Mouse (Mus musculus) liver, embryonic 14.5 days (tissue): ENCODE data around the gene Rpap1. TPM values are rescaled to one million over a fixed set of nuclear protein-coding genes. Genes with fewer than 3 reads are reported as not detected.

ENCODE experiments used
- ATAC-seq: fragments of 200-750 bp; cut with Nextera tagmentation; 2 replicates; pipeline ENCODE4 v1.8.0; 2017; ENCODE audit warnings: moderate number of reproducible peaks, mild to moderate bottlenecking, moderate library complexity; ENCODE audit not compliant: insufficient read depth
- DNase-seq, 3 experiments: peaks; one replicate each; pipeline ENCODE4 v3.0.0-alpha.2; 2012 to 2013; ENCODE audit warnings: low read depth in 3 of 3, low spot score in 3 of 3
- H3K27ac ChIP-seq: fragments of 300-500 bp; sonication (generic); 2 replicates; pipeline ENCODE4 v1.5.1; 2014; ENCODE audit warnings: moderate library complexity, mild to moderate bottlenecking, control low read depth, inconsistent platforms
- H3K27me3 ChIP-seq: fragments of 300-500 bp; sonication (generic); 2 replicates; pipeline ENCODE4 v1.6.1; 2014; ENCODE audit warnings: mild to moderate bottlenecking, low read length, moderate library complexity; ENCODE audit not compliant: control insufficient read depth, insufficient read depth
- H3K36me3 ChIP-seq: fragments of 300-500 bp; sonication (generic); replicated peaks from 2 replicates; pipeline ENCODE4 v1.6.1; 2014; ENCODE audit warnings: low read depth; ENCODE audit not compliant: control insufficient read depth, insufficient read depth
- H3K4me1 ChIP-seq, 2 experiments: fragments of 200-500 bp in 1 of 2; fragments of 300-500 bp in 1 of 2; sonication (generic) in 1 of 2; replicated peaks; 2 replicates each; pipeline ENCODE4 v1.6.1; 2012 to 2014; ENCODE audit warnings: antibody characterized with exemption in 1 of 2, inconsistent platforms in 1 of 2, low read length in 1 of 2; ENCODE audit not compliant: control insufficient read depth in 2 of 2, insufficient read depth in 2 of 2
- H3K4me2 ChIP-seq: fragments of 300-500 bp; sonication (generic); 2 replicates; pipeline ENCODE4 v1.6.1; 2014; ENCODE audit warnings: low read depth, mild to moderate bottlenecking, control low read depth, moderate library complexity
- H3K4me3 ChIP-seq, 2 experiments: fragments of 200-500 bp in 1 of 2; fragments of 300-500 bp in 1 of 2; sonication (generic) in 1 of 2; 2 replicates each; pipeline ENCODE4 v1.5.1; 2012 to 2014; ENCODE audit warnings: low read depth in 2 of 2, low read length in 2 of 2, mild to moderate bottlenecking in 2 of 2, control low read depth in 1 of 2, inconsistent platforms in 1 of 2, moderate library complexity in 1 of 2; ENCODE audit not compliant: insufficient read depth in 1 of 2
- H3K9ac ChIP-seq: fragments of 300-500 bp; sonication (generic); replicated peaks from 2 replicates; pipeline ENCODE4 v1.6.1; 2014; ENCODE audit warnings: mild to moderate bottlenecking, control low read depth, moderate library complexity
- H3K9me3 ChIP-seq: fragments of 300-500 bp; sonication (generic); 2 replicates; pipeline ENCODE4 v1.6.1; 2016; ENCODE audit warnings: low read length, mixed read lengths; ENCODE audit not compliant: control insufficient read depth
- CTCF ChIP-seq: IDR thresholded peaks from 2 replicates; pipeline ENCODE4 v1.5.1; 2016; ENCODE audit warnings: antibody characterized with exemption, low read depth, control low read depth
- EP300 ChIP-seq: IDR thresholded peaks from 2 replicates; pipeline ENCODE4 v1.6.1; 2016; ENCODE audit warnings: antibody characterized with exemption, low read depth
- WGBS: fragments of 180-500 bp; shearing (Covaris S2); extraction: QIAGEN DNeasy Blood & Tissue Kit; methylation state at CpG from one replicate; pipeline ENCODE4 v1.1.7; 2014; ENCODE audit not compliant: insufficient replicate concordance; 5-methylcytosine and 5-hydroxymethylcytosine counted together
- polyA plus RNA-seq, 2 experiments: library from polyadenylated mRNA; depleted of rRNA in 1 of 2; stranded (reverse) in 1 of 2; unstranded in 1 of 2; fragments of >200 nt; fragmentation: Nextera tagmentation in 1 of 2; extraction: Ambion mirVana in 1 of 2; gene quantifications; 2 replicates each; pipeline versions ENCODE4 v1.2.1 to v1.2.3; 2012 to 2014

Rpap1 gene
- polyA plus RNA-seq, 2 experiments, result 6.0 to 6.1 TPM

DNA sequence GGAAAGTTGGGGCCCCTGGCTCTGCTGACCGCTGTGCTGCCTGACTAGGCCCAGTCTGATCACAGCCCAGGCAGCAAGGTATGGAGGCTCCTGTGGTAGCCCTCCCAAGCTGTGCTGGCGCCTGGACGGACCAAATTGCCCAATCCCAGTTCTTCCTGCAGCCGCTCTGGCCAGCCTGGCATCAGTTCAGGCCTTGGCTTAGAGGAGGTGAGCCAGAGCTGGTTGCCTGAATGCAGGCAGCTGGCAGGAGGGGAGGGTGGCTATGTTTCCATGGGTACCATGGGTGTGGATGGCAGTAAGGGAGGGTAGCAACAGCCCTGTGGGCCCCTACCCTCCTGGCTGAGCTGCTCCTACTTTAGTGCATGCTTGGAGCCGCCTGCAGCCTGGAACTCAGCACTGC, 29.7 kb upstream of the Rpap1 start:
- H3K36me3 ChIP-seq, result no peaks in the 10 kb centered on the region
- ATAC-seq (no peak), DNase-seq (no peak)
- TF ChIP-seq EP300, result no peak
- WGBS, result 64% methylated on average over 5 of the region's 5 CpGs
- no peak overlapping the region for H3K4me3 ChIP-seq
- no peak overlapping the region for H3K27ac ChIP-seq
- H3K4me2 ChIP-seq, result no peak overlapping the region
- H3K9ac ChIP-seq, result no peak overlapping the region
- H3K27me3 ChIP-seq, result no peaks in the 10 kb centered on the region
- H3K4me1 ChIP-seq, result no peaks in the 10 kb centered on the region
- H3K9me3 ChIP-seq, result no peaks in the 10 kb centered on the region

DNA sequence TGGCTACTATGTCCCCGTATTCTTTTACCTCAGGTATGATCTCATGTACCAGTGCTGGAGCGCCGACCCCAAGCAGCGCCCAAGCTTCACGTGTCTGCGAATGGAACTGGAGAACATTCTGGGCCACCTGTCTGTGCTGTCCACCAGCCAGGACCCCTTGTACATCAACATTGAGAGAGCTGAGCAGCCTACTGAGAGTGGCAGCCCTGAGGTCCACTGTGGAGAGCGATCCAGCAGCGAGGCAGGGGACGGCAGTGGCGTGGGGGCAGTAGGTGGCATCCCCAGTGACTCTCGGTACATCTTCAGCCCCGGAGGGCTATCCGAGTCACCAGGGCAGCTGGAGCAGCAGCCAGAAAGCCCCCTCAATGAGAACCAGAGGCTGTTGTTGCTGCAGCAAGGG, 29.3 kb upstream of the Rpap1 start:
- H3K4me2 ChIP-seq, result no peak overlapping the region
- H3K27me3 ChIP-seq, result no peaks in the 10 kb centered on the region
- no peaks in the 10 kb centered on the region for H3K4me1 ChIP-seq
- no peak overlapping the region for H3K4me3 ChIP-seq
- TF ChIP-seq EP300 (no peak), CTCF (no peak)
- DNase-seq (no peak), ATAC-seq (no peak)
- no peaks in the 10 kb centered on the region for H3K9me3 ChIP-seq
- WGBS, result 82% methylated on average over 13 of the region's 13 CpGs
- H3K27ac ChIP-seq, result no peak overlapping the region
- H3K9ac ChIP-seq, result no peak overlapping the region
- H3K36me3 ChIP-seq, result no peaks in the 10 kb centered on the region

DNA sequence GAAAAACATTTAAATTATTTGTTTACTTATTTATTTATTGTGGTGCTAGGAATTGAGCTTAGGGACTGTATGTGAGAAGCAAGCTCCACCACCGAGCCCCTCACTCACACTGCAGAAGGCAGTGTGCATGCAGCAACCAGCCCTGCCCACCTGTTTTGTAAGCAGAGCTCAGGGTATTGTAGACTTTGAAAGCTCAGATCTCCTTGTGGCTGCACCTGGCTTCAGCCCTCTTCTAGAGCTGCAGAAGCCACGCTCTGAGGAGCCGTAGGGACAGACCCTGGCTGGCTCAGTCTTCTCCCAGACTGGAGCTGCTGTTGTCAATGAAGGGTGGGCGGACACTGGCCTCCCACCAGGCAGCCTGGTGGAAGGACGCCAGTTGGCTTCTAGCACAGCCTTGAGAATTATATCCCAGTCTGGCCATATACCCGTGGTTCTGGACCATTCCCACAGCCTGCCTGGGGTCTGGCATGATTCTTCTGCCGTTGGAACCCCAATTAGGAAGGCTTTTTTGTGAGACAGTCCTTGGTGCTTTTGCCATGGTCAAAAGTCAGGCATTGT, 27.1 kb upstream of the Rpap1 start:
- ATAC-seq, result no peak

DNA sequence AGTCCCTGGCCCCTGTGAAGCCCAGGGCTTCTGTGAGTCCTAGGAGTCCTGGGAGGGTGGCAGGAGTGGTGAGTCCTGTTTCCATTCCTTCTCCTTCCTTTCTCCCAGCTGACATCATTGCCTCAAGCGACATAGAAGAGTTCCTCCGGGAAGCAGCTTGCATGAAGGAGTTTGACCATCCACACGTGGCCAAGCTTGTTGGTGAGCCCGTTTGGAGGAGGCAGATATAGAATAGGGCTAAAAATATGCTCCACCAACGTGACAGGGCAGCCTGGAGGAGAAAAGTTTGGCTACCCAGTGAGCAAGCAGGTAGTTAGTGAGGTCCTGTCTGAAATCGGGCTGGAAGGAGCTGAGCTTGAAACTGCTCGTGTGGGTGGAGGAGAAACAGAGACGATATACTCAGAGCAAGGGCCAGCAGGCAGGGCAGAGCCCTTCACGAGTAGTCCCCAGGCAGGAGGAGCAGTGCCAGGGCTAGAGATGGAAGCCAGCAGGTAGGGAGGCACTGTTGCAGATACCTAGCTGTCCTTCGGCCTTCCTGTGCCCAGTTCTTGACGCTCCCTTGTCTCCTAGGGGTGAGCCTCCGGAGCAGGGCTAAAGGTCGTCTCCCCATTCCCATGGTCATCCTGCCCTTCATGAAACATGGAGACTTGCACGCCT, 24.3 kb upstream of the Rpap1 start:
- Histone ChIP-seq H3K4me3 (no peak overlapping the region), H3K36me3 (no peaks in the 10 kb centered on the region), H3K27ac (no peak overlapping the region), H3K27me3 (no peaks in the 10 kb centered on the region), H3K9me3 (no peaks in the 10 kb centered on the region), H3K4me2 (no peak overlapping the region), H3K9ac (no peak overlapping the region), H3K4me1 (peaks cover 0 to 2% of the 10 kb centered on the region in 2 experiments; a peak in 1 of 4 replicates)
- no peak for TF ChIP-seq CTCF
- no peak for TF ChIP-seq EP300
- DNase-seq (no peak), ATAC-seq (no peak)
- 61% methylated on average over 14 of the region's 14 CpGs for WGBS

More for the DNA sequence above, 27.1 kb upstream of the Rpap1 start:
- 43% methylated on average over 7 of the region's 7 CpGs for WGBS
- DNase-seq, result no peak
- no peak for TF ChIP-seq CTCF
- TF ChIP-seq EP300, result no peak
- no peaks in the 10 kb centered on the region for H3K9me3 ChIP-seq
- no peak overlapping the region for H3K4me3 ChIP-seq
- H3K9ac ChIP-seq, result no peak overlapping the region
- no peak overlapping the region for H3K4me2 ChIP-seq
- no peaks in the 10 kb centered on the region for H3K36me3 ChIP-seq
- H3K27ac ChIP-seq, result no peak overlapping the region
- H3K4me1 ChIP-seq, result no peaks in the 10 kb centered on the region
- H3K27me3 ChIP-seq, result no peaks in the 10 kb centered on the region

GRCm38 (mm10) chr2:119810890-119811289, 23.6 kb upstream of the Rpap1 start:
- Histone ChIP-seq H3K27me3 (no peaks in the 10 kb centered on the region), H3K36me3 (no peaks in the 10 kb centered on the region), H3K27ac (no peak overlapping the region), H3K4me1 (peaks cover 0 to 2% of the 10 kb centered on the region in 2 experiments; a peak in 1 of 4 replicates), H3K9me3 (no peaks in the 10 kb centered on the region), H3K9ac (no peak overlapping the region), H3K4me2 (no peak overlapping the region), H3K4me3 (no peak overlapping the region)
- no peak for ATAC-seq
- DNase-seq, result no peak
- 66% methylated on average over 12 of the region's 12 CpGs for whole genome bisulfite sequencing
- TF ChIP-seq EP300 (no peak), CTCF (no peak)
